Mouse (Mus musculus) G1E (cell line): ENCODE data around the gene Gpr160.

Source experiments
- CTCF ChIP-seq: IDR thresholded peaks from 2 replicates; pipeline ENCODE4 v1.5.1; 2012; ENCODE audit warnings: low read depth, low read length, inconsistent platforms, mixed read lengths
- GATA1 ChIP-seq: IDR thresholded peaks from 2 replicates; pipeline ENCODE4 v1.6.1; 2012; ENCODE audit warnings: borderline replicate concordance, low read length, inconsistent platforms, mixed read lengths

GRCm38 (mm10) chr3:30864640-30865039 lies 8.9 kb downstream of the Gpr160 start:
- no peak for TF ChIP-seq CTCF
- no peak for TF ChIP-seq GATA1
